Mouse (Mus musculus) urinary bladder, adult 2 months (tissue): ENCODE data around the gene Phc1. TPM values are rescaled to one million over a fixed set of nuclear protein-coding genes. Genes with fewer than 3 reads are reported as not detected.
"Not testable (repeated sequence)": the region's sequence is repeated elsewhere in the genome, so short reads cannot be mapped to it uniquely, and the experiment has no call there.

ENCODE experiments used
- DNase-seq: peaks from one replicate; pipeline ENCODE4 v3.0.0; 2022; ENCODE audit warnings: low spot score
- polyA plus RNA-seq: library from polyadenylated mRNA; depleted of rRNA; stranded (reverse); fragments of >200 nt; gene quantifications from 2 replicates; pipeline ENCODE4 v1.2.3, GENCODE M21; 2012; rRNA removed

Phc1 gene
- 8.6 and 14.8 TPM in 2 replicates for polyA plus RNA-seq

- no peak for DNase-seq
Observed at GRCm38 (mm10) chr6:122340349-122341000, at the start of gene Phc1. Gene Phc1, minus strand, starts transcription at chr6:122340561.

- DNase-seq, result not testable (repeated sequence)
Observed at GRCm38 (mm10) chr6:122389986-122390385, 49.6 kb upstream of the Phc1 start.

DNA sequence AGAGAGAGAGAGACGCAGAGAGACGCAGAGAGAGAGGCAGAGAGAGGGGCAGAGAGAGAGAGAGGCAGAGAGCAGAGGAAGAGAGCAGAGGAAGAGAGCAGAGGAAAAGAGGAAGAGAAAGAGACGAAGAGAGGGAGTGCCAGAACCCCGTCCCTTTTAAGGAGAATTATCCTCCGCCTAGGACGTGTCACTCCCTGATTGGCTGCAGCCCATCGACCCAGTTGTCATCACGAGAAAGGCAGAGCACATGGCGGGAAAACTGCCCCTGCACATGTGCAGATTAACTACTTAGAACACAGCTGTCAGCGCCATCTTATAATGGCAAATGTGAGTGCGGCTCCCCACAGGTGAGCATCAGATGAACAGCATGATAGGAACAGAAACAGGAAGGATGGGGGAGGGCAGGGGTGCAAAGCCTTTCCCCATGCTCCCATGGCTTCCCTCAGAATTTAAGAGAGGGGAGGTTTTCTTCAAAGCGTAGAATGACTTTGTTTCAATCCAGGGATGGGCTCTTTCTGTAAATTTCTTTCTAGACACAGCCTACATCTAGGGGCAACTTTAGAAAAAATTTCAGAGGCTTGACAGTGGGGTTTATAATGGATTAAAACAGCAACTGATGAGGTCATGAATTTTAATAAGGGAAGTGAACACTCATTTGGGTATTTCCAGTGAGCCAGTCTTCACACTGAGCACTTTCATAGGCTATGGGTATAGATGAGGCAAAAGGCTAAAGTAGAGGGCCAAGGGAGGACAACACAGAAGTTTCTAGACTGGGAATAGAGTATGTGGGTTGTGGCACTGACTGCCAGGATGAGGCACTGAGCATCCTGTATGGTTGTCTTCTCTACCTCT, 47.0 kb upstream of the Phc1 start:
- DNase-seq, result not testable (repeated sequence)

- DNase-seq, result no peak
Observed at GRCm38 (mm10) chr6:122385724-122386123, 45.4 kb upstream of the Phc1 start.

GRCm38 (mm10) chr6:122384886-122385285, 44.5 kb upstream of the Phc1 start:
- no peak for DNase-seq

DNA sequence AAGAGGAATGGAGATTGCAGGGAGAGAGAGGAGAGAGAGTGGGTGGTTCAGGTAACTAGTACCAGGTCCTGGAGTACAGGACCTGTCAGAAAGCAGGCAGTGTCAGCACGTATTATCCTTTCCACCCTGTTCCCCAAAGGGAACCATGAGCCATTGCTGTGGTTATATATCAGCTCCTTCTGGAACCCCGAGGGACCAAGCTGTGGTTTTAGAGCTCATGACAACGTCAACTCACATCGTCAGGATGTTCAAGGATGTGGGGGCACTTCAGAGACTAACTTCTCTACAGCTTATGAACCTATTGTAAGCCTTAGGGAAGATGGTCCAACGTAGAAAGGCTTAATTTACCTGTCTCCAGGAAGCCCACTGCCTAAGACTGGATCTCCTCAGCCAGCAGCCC, 42.9 kb upstream of the Phc1 start:
- no peak for DNase-seq

DNA sequence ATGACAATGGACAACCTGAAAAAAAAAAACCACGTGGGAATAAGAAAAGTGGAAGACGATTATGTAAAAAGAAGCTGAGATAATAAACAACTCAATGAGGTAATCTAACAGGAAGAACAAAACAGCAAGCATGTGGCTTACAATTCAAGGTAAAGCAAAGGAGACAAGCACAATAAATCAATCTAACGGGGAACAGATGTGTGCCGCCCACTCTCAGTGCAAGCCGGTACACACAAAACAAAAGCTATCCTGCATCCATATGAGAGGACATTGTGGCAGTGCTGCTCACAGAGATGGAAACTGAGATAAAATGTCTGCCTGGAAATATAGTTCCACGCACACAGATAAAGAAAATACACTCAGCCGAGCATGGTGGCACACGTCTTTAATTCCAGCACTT, 41.7 kb upstream of the Phc1 start:
- no peak for DNase-seq

- DNase-seq, result no peak
Observed at GRCm38 (mm10) chr6:122368245-122368644, 27.9 kb upstream of the Phc1 start.

- DNase-seq, result no peak
Observed at GRCm38 (mm10) chr6:122366976-122367375, 26.6 kb upstream of the Phc1 start.

DNA sequence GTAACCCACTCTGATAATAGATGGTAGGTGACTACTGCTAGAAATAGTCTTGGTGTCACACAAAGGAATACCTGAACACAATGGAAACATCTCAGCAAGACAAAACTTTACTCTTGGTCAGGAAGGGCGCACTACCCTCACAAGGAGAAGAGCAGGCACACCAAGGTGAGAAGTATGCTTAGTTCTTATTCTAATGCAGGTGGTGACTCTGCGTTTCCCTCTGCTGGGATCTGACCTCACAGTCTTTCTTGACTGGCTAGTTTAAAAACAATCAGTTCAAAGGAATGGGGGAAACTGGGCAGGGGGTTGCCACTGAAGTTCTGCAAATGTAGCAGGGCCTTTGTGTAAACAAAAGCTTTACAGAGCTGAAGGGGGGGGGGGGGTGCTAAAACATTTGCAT, 25.9 kb upstream of the Phc1 start:
- no peak for DNase-seq

- DNase-seq, result no peak
Observed at GRCm38 (mm10) chr6:122365706-122366105, 25.3 kb upstream of the Phc1 start.

DNA sequence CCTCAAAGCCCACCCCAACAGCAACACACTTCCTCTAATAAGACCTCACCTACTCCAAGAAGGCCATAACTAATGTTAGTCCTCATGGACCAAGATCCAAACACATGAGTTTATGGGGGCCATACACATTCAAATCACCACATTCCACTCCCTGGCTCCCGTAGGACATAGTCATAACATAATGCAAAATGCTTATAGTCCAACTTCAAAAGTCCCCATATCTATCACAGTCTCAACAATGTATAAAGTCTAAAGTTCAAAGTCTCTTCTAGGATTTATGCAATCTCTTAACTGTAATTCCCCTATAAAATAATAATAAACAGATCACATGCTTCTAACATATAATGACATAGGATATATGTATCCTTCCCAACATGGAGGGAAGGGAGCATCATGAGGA, 16.7 kb upstream of the Phc1 start:
- no peak for DNase-seq

GRCm38 (mm10) chr6:122355909-122356308, 15.5 kb upstream of the Phc1 start:
- no peak for DNase-seq

DNA sequence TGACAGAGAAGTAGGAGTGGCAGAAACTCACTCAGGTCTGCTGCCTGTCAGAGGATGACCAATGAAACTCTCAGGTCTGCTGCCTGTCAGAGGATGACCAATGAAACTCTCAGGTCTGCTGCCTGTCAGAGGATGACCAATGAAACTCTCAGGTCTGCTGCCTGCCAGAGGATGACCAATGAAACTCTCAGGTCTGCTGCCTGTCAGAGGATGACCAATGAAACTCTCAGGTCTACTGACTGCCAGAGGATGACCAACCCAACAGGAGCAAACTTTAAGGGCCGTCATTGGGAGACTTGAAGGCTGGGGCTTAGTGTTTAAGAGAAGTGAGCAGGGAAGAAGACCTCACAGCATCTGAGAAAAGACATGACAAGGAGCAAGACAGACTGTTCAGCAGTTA, 7.0 kb upstream of the Phc1 start:
- not testable (repeated sequence) for DNase-seq

DNA sequence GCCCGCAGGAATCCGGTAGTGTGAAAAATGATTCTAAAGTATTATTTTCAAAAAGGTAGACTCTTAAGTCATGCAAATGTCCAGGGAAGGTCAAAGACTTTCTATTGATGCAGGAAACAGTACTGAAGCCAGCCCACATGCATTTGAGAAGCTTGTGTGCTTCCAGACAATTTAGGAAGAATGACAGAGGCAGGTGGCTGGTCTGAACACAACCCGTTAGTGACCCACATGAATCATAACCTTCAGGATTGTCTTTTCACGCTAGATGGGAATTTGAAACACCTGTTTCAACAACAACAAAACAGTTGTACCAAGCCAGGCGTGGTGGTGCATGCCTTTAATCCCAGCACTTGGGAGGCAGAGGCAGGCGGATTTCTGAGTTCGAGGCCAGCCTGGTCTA, 6.0 kb upstream of the Phc1 start:
- DNase-seq, result no peak

- no peak for DNase-seq
Observed at GRCm38 (mm10) chr6:122345731-122346130, 5.4 kb upstream of the Phc1 start.

- DNase-seq, result no peak
Observed at GRCm38 (mm10) chr6:122344386-122345116, 4.2 kb upstream of the Phc1 start.

DNA sequence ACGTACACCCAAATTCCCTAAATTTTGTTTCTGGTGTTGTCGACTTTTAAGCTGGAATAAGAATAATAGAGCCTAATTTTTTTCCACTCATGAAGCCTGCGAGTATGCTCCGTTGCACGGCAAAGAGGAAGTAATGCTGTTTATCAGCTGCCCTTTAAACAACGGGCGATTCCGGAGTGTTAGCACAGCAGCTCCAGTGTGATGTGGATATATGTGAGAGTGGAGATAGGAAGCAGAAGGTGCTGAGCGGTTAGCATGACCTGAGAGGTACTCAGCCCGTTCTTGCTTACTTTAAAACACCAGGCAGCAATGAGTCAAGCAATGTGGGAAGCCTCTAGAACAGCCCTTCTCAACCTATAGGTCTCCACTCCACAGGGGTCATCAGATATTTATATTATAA, 3.4 kb upstream of the Phc1 start:
- DNase-seq, result no peak

- no peak for DNase-seq
Observed at GRCm38 (mm10) chr6:122342125-122342524, 1.8 kb upstream of the Phc1 start.

- no peak for DNase-seq
Observed at GRCm38 (mm10) chr6:122341038-122341810, 863 bp upstream of the Phc1 start.

DNA sequence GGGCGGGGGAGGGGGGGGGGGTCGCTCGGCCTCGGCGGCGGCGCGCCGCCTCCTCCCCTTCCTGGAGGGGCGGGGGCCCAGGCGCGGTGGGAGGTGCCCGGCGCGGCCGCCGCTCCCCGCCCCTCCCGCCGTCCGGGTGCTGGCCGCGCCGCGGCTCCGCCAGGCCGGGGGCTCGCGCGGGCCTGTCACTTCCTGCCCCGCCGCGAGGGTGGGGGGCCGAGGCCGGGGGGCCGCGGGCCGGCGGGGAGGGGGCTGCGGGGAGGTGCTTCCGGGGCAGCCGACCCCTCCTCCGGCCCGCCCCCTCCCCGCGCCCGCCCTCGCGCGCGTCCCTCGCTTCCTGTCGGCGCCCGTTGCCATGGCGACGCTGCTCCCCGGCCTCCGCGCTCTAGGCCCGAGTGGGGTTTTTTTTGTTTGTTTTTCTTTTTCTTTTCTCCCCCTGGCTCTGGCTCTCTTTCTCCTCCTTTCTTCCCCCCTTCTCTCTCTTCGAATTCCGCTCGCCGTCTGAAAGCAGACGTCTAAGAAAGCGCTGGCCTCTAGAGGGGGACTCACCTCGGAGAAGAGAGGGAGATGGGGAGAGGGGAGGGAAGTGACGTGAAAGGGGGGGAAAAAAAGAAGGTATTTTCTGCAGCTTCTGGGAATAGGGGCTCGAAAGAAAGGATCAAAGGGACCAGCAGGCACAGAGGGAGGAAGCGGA, 566 bp downstream of the Phc1 start:
- DNase-seq, result peak; percentile 78
